14 mouse cellular contexts compared by ENCODE assay signal in genomic region chr16:14381061-14381665, GRCm38 (mm10). TPM values are rescaled to one million over a fixed set of nuclear protein-coding genes. Genes with fewer than 3 reads are reported as not detected.
A peak's percentile ranks its signal among the peaks of the same experiment; 100 is the strongest.
DNase-seq lines count a peak whose midpoint lies in the region; ATAC-seq and TF ChIP-seq lines count a peak whose summit lies in the region.
"Had no signal": no experiment of that assay in that cellular context is flagged by ENCODE, and none has a peak within 500 bp of the region (broad histone marks: within the 10 kb centered on the region; RNA-seq: fewer than 3 reads in every experiment).

No protein-coding gene starts in this region.

- intact Hi-C loops in gastrocnemius, postnatal 36 days (cut with DNase I) = no loop called here

- TF ChIP-seq CTCF in lung, postnatal 0 days (IDR thresholded peaks at IDR 0.05) = no peak

- no peak overlapping the region for H3K4me2 ChIP-seq in lung, postnatal 0 days (replicated peaks; ENCODE audit: low read depth, low read length)
- H3K4me2 ChIP-seq: embryonic facial prominence, embryonic 15.5 days; forebrain, embryonic 13.5 days; neural tube, embryonic 15.5 days had no signal

- no peak overlapping the region for H3K27ac ChIP-seq in lung, postnatal 0 days (ENCODE audit: low read length)
- H3K27ac ChIP-seq: embryonic facial prominence, embryonic 15.5 days; forebrain, embryonic 13.5 days; liver, embryonic 14.5 days; neural tube, embryonic 15.5 days had no signal

- no peaks in the 10 kb centered on the region for H3K36me3 ChIP-seq in lung, postnatal 0 days (ENCODE audit: insufficient read depth, low read length)
- H3K36me3 ChIP-seq: embryonic facial prominence, embryonic 15.5 days; neural tube, embryonic 15.5 days had no signal

- no peak for ATAC-seq in lung, postnatal 0 days
- ATAC-seq: forebrain, embryonic 13.5 days had no signal

- TF ChIP-seq EP300 in lung, postnatal 0 days (IDR thresholded peaks at IDR 0.05) = no peak

- DNase-seq in cerebellum, postnatal 25 days = peak; percentile 24 to 27
- DNase-seq in cerebellum, postnatal 10 days = no peak
- DNase-seq in 3134 (ENCODE audit: extremely low read depth, insufficient read length, low spot score) = peak; percentile 67
- DNase-seq in adrenal gland, postnatal 36 days = peak; percentile 32 to 50
- peak; percentile 18 to 49 for DNase-seq in gastrocnemius, postnatal 36 days
- no peak for DNase-seq in frontal cortex, adult 2 months (ENCODE audit: extremely low spot score in 1 of 2, low spot score in 1 of 2)
- no peak for DNase-seq in lung, postnatal 0 days (ENCODE audit: low spot score)
- no peak for DNase-seq in thymus, postnatal 0 days (ENCODE audit: low spot score)
- DNase-seq: lung, postnatal 14 days; right cerebral cortex, adult 18-20 months had no signal

- no peak overlapping the region for H3K9ac ChIP-seq in lung, postnatal 0 days (replicated peaks; ENCODE audit: low read depth)
- H3K9ac ChIP-seq: embryonic facial prominence, embryonic 15.5 days; forebrain, embryonic 13.5 days; liver, embryonic 14.5 days; neural tube, embryonic 15.5 days had no signal

- no peaks in the 10 kb centered on the region; the same call in 1 of the 2 replicates for H3K4me1 ChIP-seq in lung, postnatal 0 days (ENCODE audit: insufficient read depth, low read depth, low read length)
- H3K4me1 ChIP-seq: forebrain, embryonic 13.5 days; neural tube, embryonic 15.5 days had no signal

- no peak overlapping the region for H3K4me3 ChIP-seq in lung, postnatal 0 days (ENCODE audit: low read depth, low read length)
- H3K4me3 ChIP-seq: embryonic facial prominence, embryonic 15.5 days; forebrain, embryonic 13.5 days; neural tube, embryonic 15.5 days had no signal

- H3K9me3 ChIP-seq in lung, postnatal 0 days (ENCODE audit: low read length) = no peaks in the 10 kb centered on the region
- H3K9me3 ChIP-seq: embryonic facial prominence, embryonic 15.5 days; forebrain, embryonic 13.5 days; neural tube, embryonic 15.5 days had no signal

- no peaks in the 10 kb centered on the region for H3K27me3 ChIP-seq in lung, postnatal 0 days (replicated peaks; ENCODE audit: insufficient read depth, low read length)
- H3K27me3 ChIP-seq: embryonic facial prominence, embryonic 15.5 days; forebrain, embryonic 13.5 days; neural tube, embryonic 15.5 days had no signal

RNA-seq across cellular contexts. Expression of gene Abcc1, which starts 19.8 kb away (rescaled TPM):
- total RNA-seq in adrenal gland, postnatal 36 days (2021) = 10 to 100 TPM; 20.1 to 20.7 TPM
- 10 to 100 TPM; 18.3 to 23.0 TPM for total RNA-seq in gastrocnemius, postnatal 36 days (2021)
- 14.7 and 15.8 TPM in 2 replicates for polyA plus RNA-seq in frontal cortex, adult 2 months (2012; rRNA removed)
- polyA plus RNA-seq in lung, postnatal 0 days (2015; fragmentation: Nextera tagmentation; extraction: Ambion mirVana) = 5.0 and 7.2 TPM in 2 replicates
- polyA plus RNA-seq in thymus, postnatal 0 days (2015; fragmentation: Nextera tagmentation; extraction: Ambion mirVana) = 6.4 and 7.6 TPM in 2 replicates

Comparison
In these comparisons a context has a peak if more than half of its experiments do, and no peak if none do; other contexts are left out.
1. DNase-seq: peak in cerebellum, postnatal 25 days (2 of 2), 3134 (single experiment), adrenal gland, postnatal 36 days (2 of 2) and gastrocnemius, postnatal 36 days (2 of 2); none in cerebellum, postnatal 10 days (0 of 2), frontal cortex, adult 2 months (0 of 2), lung, postnatal 0 days (single experiment) and thymus, postnatal 0 days (single experiment).